33 mouse cellular contexts compared by ENCODE assay signal in the genomic region with DNA sequence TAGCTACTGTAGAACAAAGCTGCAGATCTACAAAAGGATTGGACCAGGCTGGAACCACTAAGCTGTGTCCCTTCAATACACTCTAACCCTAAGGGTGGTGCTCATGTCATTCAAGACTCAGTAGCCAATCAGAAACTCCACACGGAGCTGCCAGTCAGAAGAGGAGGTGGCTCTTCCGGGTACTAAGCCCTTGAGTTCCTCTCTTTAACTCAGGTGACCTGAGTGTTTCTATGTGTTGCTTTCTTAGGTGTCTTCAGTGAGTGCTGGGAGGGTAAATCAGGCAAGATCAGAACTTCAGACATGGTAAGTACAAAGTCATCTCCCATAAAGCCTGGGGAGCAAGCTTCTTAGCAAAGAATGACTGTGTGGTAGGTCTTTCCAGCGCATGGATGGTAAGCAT. TPM values are rescaled to one million over a fixed set of nuclear protein-coding genes. Genes with fewer than 3 reads are reported as not detected.
"Had no signal": no experiment of that assay in that cellular context is flagged by ENCODE, and none has a peak within 500 bp of the region (broad histone marks: within the 10 kb centered on the region; RNA-seq: fewer than 3 reads in every experiment).

A gene (plus strand): TSS at position 301 of the 400 bp plus-strand sequence.

RNA-seq across cellular contexts. Expression of the gene that starts here (rescaled TPM):
- total RNA-seq: common myeloid progenitor, adult 5-6 weeks; forebrain, postnatal 0 days; gastrocnemius, adult 18-20 months; gastrocnemius, adult 2 months; gastrocnemius, adult 8-10 months; gastrocnemius, postnatal 10 days; gastrocnemius, postnatal 14 days; gastrocnemius, postnatal 25 days; gastrocnemius, postnatal 36 days; gastrocnemius, postnatal 4 days; granulocyte monocyte progenitor cell, adult 5-6 weeks; heart, adult 18-20 months; heart, adult 2 months; heart, adult 8-10 months had no signal
- polyA plus RNA-seq: cortical plate, adult 2 months; embryonic facial prominence, embryonic 10.5 days; embryonic facial prominence, embryonic 11.5 days; embryonic facial prominence, embryonic 12.5 days; embryonic facial prominence, embryonic 13.5 days; embryonic facial prominence, embryonic 14.5 days; embryonic facial prominence, embryonic 15.5 days; erythroblast, embryonic 14.5 days; forebrain, embryonic 10.5 days; forebrain, embryonic 11.5 days; forebrain, embryonic 12.5 days; forebrain, embryonic 13.5 days; forebrain, embryonic 14.5 days; forebrain, embryonic 15.5 days; forebrain, embryonic 16.5 days; forebrain, postnatal 0 days; frontal cortex, adult 2 months; gonadal fat pad, adult 2 months; heart, adult 2 months; heart, embryonic 10.5 days; heart, embryonic 11.5 days had no signal
